Mouse (Mus musculus) embryo, embryonic 10 days (tissue): ENCODE data around the gene Nedd8.

Experiments
- DNase-seq: peaks from one replicate; pipeline ENCODE4 v3.0.0-alpha.2; 2015; ENCODE audit warnings: low spot score

The Nedd8 gene

DNA sequence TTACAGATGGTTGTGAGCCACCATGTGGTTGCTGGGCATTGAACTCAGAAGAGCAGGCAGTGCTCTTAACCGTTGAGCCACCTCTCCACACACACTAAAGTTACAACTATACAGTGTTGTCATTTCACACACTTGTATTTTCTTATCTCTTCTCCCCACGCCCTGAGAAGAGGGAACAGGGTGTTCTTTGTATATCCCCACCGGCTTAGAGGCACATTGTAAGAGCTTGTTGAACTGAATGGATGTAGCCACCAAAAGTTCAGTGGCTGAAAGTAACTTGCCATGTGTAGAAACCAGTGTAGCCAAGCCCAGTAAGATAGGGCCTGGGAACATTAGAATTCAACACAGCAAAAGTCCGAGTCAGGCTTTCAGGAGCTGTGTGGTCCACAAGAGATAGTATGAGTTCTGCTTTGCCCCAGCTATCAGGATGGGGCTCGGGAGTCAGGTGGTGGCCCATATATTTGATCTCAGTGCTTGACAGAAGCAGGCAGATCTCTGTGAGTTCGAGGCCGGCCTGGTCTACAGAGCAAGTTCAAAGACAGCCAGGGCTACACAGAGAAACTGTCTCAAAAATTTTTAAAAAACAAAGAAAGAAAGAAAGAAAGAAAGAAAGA, 57.3 kb downstream of the Nedd8 start:
- no peak for DNase-seq

DNA sequence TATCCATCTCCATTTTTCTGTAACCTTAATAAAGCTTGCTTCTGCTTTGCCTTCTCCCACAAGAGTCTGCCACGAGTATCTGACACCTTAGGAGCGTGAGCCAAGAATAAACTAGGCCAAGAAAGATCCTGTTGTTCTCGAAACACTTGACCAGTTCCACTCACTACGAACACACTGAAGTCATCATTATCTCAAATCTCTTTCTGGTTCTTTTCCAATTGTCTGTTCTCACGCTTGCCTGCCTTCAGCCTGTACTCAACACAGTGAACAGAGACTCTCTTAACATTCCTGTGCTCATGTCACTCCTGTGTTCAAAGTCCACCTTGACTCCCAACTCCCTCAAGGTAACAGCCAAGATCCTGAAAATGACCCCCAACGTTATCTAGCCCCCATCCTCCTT, 58.6 kb downstream of the Nedd8 start:
- no peak for DNase-seq
